19 mouse cellular contexts compared by ENCODE assay signal in the genomic region with DNA sequence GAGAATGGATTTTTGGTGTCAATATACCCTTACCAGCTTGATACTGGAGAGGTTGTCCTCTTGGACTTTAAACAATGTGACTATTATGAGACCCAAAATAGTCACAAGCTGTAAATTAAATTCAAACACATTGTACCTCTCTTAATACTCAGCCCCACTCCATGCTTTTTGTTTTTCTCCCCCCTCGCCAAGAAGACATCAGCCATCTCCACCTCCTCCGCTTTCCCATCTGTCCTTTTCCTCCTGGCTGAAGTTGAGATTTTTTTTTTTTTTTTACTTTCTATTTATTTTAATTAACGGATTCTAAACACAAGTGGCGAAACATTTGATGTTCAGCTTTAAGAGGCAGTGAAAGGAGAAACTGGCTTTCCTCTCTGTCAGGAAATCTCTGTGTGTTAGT. TPM values are rescaled to one million over a fixed set of nuclear protein-coding genes. Genes with fewer than 3 reads are reported as not detected.
DNase-seq lines count a peak whose midpoint lies in the region; ATAC-seq and TF ChIP-seq lines count a peak whose summit lies in the region.
"Had no signal": no experiment of that assay in that cellular context is flagged by ENCODE, and none has a peak within 500 bp of the region (broad histone marks: within the 10 kb centered on the region; RNA-seq: fewer than 3 reads in every experiment).

No protein-coding gene starts in this region.

- no peak for TF ChIP-seq POLR2A in brain, embryonic 14.5 days (IDR thresholded peaks at IDR 0.05; ENCODE audit: borderline replicate concordance, extremely low read depth, insufficient read depth, insufficient read length, poor library complexity, severe bottlenecking)

- no peak for TF ChIP-seq CTCF in brain, embryonic 14.5 days (IDR thresholded peaks at IDR 0.05; ENCODE audit: borderline replicate concordance, extremely low read depth, insufficient read depth, insufficient read length)

- ATAC-seq in frontal cortex, adult (ENCODE audit: low TSS enrichment) = peak; percentile 64; the same call in 1 of the 2 replicates
- no peak for ATAC-seq in CD4-positive, CD25-positive, alpha-beta regulatory T cell, adult 4 months
- ATAC-seq: activated CD4-positive, CD25-positive, alpha-beta regulatory T cell, adult 4 months; forebrain, embryonic 15.5 days; Patski had no signal

- DNase-seq in frontal cortex, adult 2 months (ENCODE audit: extremely low spot score in 1 of 2, low spot score in 1 of 2) = no peak
- peak; percentile 33 for DNase-seq in brain, embryonic 14.5 days (ENCODE audit: low read depth)
- DNase-seq in embryo, embryonic 10 days (ENCODE audit: low spot score) = no peak
- DNase-seq: adrenal gland, adult 8-10 months; adrenal gland, postnatal 14 days; adrenal gland, postnatal 36 days; cerebellum, adult 11-12 months; cerebellum, adult 2 months; cerebellum, adult 9-10 months; cerebellum, postnatal 10 days; cerebellum, postnatal 25 days; embryo, embryonic 11 days had no signal

RNA-seq across cellular contexts. Expression of gene Ado, which starts 9.3 kb away (rescaled TPM):
- 25.1 and 25.8 TPM in 2 replicates for polyA plus RNA-seq in frontal cortex, adult 2 months (2012; rRNA removed)
- polyA plus RNA-seq in brain, embryonic 14.5 days (2012; rRNA removed) = 15.7 and 24.8 TPM in 2 replicates
- polyA plus RNA-seq in CD4-positive, CD25-positive, alpha-beta regulatory T cell, adult 4 months (2017; shearing (Covaris generic)) = 10 to 100 TPM; 46.6 to 51.0 TPM

RNA-seq across cellular contexts. Expression of gene Egr2, which starts 22.8 kb away (rescaled TPM):
- polyA plus RNA-seq in frontal cortex, adult 2 months (2012; rRNA removed) = 4.1 and 10.9 TPM in 2 replicates
- 0.39 and 1.4 TPM in 2 replicates for polyA plus RNA-seq in brain, embryonic 14.5 days (2012; rRNA removed)
- polyA plus RNA-seq in CD4-positive, CD25-positive, alpha-beta regulatory T cell, adult 4 months (2017; shearing (Covaris generic)) = 10 to 100 TPM; 49.2 to 69.1 TPM
- polyA plus RNA-seq: erythroblast, embryonic 14.5 days; forebrain, embryonic 10.5 days had no signal
